Mouse (Mus musculus): ENCODE measurements around the gene Sh3d21.
"Not testable (repeated sequence)": the region's sequence is repeated elsewhere in the genome, so short reads cannot be mapped to it uniquely, and the experiment has no call there.

Sh3d21 gene

GRCm38 (mm10) chr4:126163067-126163659 is at the start of gene Sh3d21:
Gene Sh3d21, minus strand, starts transcription at chr4:126163491.
- peak in 1 of 2 experiments; percentile 57 for DNase-seq (ENCODE audit: low spot score in 2 of 2)

GRCm38 (mm10) chr4:126207081-126207480 is 43.8 kb upstream of the Sh3d21 start:
- no peak for DNase-seq (ENCODE audit: low spot score in 2 of 2)

GRCm38 (mm10) chr4:126205386-126205785 is 42.1 kb upstream of the Sh3d21 start:
- no peak for DNase-seq (ENCODE audit: low spot score in 2 of 2)

GRCm38 (mm10) chr4:126204661-126205230 is 41.5 kb upstream of the Sh3d21 start:
- DNase-seq (ENCODE audit: low spot score in 2 of 2) = no peak

- DNase-seq (ENCODE audit: low spot score in 2 of 2) = no peak
Observed at GRCm38 (mm10) chr4:126204016-126204415, 40.7 kb upstream of the Sh3d21 start.

GRCm38 (mm10) chr4:126203336-126203895 is 40.1 kb upstream of the Sh3d21 start:
- DNase-seq (ENCODE audit: low spot score in 2 of 2) = no peak

GRCm38 (mm10) chr4:126202303-126203181 is 39.3 kb upstream of the Sh3d21 start, which contains the start of gene Thrap3:
Gene Thrap3, minus strand, starts transcription at chr4:126202760.
- DNase-seq (ENCODE audit: low spot score in 2 of 2) = peak; percentile 93 to 99

- peak; percentile 18 to 37 for DNase-seq (ENCODE audit: low spot score in 2 of 2)
Observed at GRCm38 (mm10) chr4:126201514-126202302, 38.4 kb upstream of the Sh3d21 start.

GRCm38 (mm10) chr4:126200656-126201055 is 37.4 kb upstream of the Sh3d21 start:
- DNase-seq (ENCODE audit: low spot score in 2 of 2) = no peak

- no peak for DNase-seq (ENCODE audit: low spot score in 2 of 2)
Observed at GRCm38 (mm10) chr4:126200036-126200435, 36.7 kb upstream of the Sh3d21 start.

- no peak for DNase-seq (ENCODE audit: low spot score in 2 of 2)
Observed at GRCm38 (mm10) chr4:126199556-126199955, 36.3 kb upstream of the Sh3d21 start.

- DNase-seq (ENCODE audit: low spot score in 2 of 2) = no peak
Observed at GRCm38 (mm10) chr4:126197485-126197884, 34.2 kb upstream of the Sh3d21 start.

GRCm38 (mm10) chr4:126194916-126195315 is 31.6 kb upstream of the Sh3d21 start:
- no peak for DNase-seq (ENCODE audit: low spot score in 2 of 2)

- no peak for DNase-seq (ENCODE audit: low spot score in 2 of 2)
Observed at GRCm38 (mm10) chr4:126194216-126194615, 30.9 kb upstream of the Sh3d21 start.

GRCm38 (mm10) chr4:126190636-126191035 is 27.3 kb upstream of the Sh3d21 start:
- no peak for DNase-seq (ENCODE audit: low spot score in 2 of 2)

GRCm38 (mm10) chr4:126187096-126187495 is 23.8 kb upstream of the Sh3d21 start:
- no peak for DNase-seq (ENCODE audit: low spot score in 2 of 2)

GRCm38 (mm10) chr4:126183034-126183433 is 19.7 kb upstream of the Sh3d21 start:
- DNase-seq (ENCODE audit: low spot score in 2 of 2) = no peak

GRCm38 (mm10) chr4:126181170-126181957 is 18.1 kb upstream of the Sh3d21 start:
- no peak for DNase-seq (ENCODE audit: low spot score in 2 of 2)

- DNase-seq (ENCODE audit: low spot score in 2 of 2) = not testable (repeated sequence)
Observed at GRCm38 (mm10) chr4:126175980-126176379, 12.7 kb upstream of the Sh3d21 start.

- DNase-seq (ENCODE audit: low spot score in 2 of 2) = no peak
Observed at GRCm38 (mm10) chr4:126173800-126174199, 10.5 kb upstream of the Sh3d21 start.

GRCm38 (mm10) chr4:126170737-126171136 is 7.4 kb upstream of the Sh3d21 start:
- not testable (repeated sequence) for DNase-seq (ENCODE audit: low spot score in 2 of 2)
